Mouse (Mus musculus) spleen, postnatal 4 days (tissue): ENCODE measurements around the gene Pax5.
A peak's percentile ranks its signal among the peaks of the same experiment; 100 is the strongest.

Experiments used
- DNase-seq, 2 experiments: peaks; one replicate each; pipeline ENCODE4 v3.0.0; 2022; ENCODE audit warnings: low spot score in 2 of 2

Pax5 gene

DNA sequence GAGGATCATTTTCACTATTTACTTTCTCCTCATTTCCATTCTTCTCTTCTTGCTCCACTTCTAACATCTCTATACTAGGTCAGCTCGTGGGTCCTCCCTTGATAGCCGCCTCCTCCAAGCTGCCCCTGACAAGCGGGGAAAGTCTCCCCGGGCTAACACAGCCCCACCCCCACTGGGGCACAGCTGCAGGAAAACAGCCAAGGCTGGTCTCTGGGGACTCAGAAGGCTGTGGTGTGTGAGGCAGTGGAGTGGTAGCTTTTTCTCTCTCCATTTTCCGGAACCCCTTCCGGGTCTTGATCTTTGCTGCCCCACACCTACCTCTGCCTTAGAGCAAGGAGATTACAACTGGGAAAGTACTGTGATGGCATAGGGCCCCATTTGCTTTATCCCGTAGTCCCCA is 4.3 kb downstream of the Pax5 start:
- peak; percentile 75 to 80 for DNase-seq

DNA sequence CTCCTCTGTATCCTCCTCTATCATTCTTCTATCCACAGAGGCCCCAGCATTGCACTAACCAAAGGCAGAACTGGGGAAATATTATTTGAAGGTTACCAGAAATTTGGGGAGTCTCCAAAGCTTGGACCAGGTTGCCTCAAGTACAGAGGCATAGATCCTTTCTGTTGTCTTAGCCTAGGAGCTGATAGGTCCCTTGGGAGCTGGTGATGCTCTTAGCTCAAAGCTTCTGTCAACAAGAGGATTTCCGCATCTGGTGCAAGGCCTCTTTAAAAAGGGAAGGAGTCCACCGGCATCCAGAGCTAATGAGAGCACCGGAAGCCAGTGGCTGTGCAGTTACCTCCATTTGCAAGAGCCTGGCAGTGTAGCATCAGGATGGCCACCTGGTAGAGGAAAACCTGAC is 5.1 kb downstream of the Pax5 start:
- DNase-seq, result peak in 1 of 2 experiments; percentile 38

DNA sequence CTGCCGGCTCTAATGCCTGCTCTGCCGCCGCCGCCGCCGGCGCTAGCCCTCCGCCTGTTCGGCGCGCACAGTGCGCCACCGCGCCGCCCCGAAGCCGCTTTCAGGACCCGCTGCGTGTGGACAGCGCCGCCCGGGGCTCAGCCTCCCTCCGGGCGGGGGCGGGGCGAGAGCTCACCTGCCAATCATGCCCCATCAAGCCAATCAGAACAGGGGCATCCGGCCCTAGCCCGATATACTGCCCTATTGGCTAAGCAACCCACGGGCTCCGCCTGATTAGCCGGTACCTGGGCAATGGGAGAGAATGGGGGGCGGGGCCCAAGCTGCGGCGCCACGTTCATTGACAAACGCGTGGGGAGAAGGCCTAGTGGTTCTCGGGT is 5.9 kb downstream of the Pax5 start:
- peak; percentile 86 to 95 for DNase-seq

DNA sequence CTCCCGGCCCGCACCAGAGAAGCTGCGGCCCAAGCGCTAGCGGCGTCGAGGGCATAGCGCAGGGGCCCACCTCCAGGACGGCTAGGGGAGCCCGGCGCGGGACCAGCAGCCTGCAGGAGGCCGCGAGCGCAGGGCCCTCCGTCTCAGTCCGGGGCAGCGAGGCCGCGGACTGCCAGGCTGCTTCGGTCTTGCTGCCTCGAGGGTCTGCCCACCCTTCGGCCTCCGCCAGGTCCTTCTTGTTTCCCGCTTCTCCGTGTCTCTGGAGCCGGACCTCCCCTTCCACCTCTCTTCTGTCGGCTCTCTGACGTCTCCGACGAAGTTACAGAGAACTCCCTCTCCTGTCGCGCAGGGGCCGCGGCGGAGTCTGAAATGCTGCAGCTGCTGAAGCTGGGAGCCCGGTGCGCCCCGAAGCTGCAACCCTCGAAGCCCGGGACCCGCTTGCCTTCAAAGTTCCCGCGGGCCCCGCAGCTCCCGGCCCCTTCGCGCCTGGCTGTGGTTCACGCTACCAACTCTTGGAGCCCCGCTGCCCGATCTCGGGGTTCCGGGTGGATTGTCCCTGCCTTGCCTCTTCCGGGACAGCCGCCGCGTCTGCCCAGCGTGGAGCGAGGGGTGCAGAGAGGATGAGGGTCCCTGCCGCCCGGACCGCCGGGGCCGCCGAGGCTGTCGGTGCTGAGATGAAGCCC is 6.5 kb downstream of the Pax5 start:
- DNase-seq, result no peak

DNA sequence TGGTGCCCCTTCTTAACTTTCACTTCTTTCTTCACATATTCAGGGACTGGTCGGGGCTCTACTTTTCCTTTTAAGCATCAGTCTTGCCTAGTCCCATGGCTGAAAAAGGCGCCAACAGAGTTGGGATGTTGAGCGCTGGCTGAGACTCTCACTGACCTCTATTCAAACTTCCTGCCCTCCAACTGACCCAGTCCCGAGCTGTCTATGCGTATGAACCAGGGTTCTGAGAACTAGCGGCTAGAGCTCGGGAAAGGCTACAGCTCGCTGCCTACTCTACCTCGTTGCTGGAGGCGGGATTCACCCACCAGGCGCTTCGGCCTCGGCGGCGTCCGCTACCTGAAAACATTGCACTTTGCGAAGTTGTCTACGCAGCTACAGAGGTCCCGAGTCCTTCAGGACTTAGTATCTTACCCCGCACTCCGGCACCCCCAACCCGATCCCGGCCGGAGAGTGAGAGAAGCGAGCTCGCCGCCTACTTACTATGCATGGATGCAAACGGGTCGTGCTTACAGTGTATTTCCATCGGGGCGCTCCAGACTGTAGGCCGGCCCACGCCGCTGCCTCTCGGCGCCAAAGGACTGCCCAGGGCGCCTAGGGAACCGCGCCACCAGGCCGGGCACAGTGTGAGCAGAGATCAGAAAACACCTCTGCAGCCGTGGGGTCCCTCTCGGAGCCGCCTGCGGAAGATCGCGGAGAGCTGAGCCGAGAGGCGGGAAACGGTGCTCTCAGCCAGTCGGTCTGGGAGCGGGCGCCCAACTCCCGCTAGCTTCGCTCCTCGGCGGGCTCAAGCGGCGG is 7.2 kb downstream of the Pax5 start:
- DNase-seq, result peak in 1 of 2 experiments; percentile 70

DNA sequence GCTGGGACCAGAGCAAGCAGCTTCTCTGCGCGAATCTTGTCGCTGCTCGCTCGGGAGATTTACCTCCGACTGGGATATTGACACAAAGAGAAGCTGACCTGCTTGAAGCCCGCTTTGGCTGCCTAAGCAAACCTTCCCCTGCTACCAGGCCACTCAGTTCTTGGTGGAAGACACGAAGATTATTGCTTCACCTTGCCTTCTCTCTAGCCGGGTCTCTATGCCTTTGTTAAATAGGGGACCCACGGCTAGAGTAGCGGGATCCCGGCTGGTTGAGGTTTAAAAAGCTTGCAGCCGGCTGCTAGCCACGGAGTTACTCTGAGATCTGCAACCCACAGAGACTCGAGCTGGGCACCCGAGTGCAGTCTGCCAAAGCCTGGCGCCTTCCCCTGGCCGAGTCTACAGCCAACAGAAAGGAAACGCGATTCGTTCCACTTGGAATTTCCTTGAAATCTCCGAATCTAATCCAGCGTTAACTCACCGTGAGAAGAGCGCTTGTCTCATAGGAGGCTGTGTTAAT is 8.2 kb downstream of the Pax5 start:
- no peak for DNase-seq

DNA sequence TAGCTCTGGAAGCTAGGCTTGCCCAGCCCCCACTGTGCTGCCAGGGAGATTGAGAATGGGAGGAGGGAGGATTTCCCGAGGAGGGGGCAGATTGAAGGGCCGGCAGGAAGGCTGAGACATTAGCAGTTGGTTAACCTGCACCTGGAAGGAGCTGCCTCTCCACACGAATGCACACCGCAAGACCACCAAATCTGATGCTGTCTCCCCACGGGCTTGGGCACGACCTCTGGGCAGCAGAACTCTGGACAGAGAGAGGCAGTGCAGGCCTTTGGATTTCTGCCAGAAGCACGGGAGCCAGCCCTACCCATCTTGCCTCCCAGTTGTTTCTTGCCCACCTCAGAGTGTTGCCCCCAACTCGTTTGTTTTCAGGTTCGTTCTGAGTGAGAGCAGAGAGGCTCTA is 8.8 kb downstream of the Pax5 start:
- DNase-seq, result no peak

DNA sequence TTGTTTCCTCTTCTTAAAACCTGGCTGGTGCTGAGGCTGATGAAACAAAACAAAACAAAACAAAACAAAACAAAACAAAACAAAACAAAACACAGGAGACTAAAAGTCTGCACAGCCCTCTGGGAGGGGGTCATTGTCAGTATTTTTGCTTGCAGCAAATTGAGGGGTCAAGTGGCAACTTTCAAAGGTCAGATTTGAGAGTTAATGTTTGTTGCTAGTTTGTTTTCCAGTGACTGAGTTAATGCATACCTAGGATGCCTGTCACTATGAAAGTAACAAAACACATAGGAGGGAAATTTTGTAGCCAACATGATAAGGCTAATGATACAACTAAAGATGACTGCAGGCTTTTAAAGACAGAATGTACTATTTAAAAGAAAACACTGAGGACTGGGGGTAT is 13.6 kb downstream of the Pax5 start:
- no peak for DNase-seq

DNA sequence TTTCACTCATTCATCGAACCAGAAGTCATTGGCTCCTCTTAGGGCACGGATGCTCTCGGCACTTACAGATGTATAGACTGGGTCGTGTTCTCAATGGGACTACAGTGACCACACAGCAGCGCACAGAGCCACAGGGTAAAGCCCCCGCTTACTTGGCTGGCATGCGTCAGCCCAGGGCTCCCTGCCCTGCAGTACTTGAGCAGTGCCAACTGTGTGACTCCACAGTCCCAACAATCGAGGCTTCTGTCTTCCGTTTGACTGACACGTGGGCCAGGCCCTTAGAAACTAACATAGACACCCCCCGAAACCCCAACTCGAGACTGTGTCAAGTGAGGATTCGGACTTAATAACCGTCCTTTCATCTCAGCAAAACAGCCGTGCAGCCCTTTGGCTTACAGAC is 15.9 kb downstream of the Pax5 start:
- no peak for DNase-seq

DNA sequence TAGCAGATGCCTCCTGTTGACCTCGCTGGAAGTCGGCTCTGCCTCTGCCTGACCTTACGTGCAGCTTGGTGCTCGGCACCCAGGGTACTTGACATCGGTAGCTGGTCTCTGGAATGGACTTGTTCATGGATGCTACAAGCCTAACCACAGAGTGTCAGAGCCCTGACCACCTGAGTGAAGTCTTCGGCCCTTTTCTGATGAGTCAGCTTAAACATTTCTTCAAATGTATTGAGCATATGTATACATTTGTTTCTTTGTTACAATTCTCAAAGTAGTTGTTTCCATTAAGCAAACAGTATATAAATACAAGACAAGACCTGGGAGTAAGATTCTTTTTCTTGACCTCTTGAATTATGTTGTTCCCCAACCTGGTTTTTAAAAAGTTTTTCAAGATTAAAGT is 24.7 kb downstream of the Pax5 start:
- DNase-seq, result no peak

DNA sequence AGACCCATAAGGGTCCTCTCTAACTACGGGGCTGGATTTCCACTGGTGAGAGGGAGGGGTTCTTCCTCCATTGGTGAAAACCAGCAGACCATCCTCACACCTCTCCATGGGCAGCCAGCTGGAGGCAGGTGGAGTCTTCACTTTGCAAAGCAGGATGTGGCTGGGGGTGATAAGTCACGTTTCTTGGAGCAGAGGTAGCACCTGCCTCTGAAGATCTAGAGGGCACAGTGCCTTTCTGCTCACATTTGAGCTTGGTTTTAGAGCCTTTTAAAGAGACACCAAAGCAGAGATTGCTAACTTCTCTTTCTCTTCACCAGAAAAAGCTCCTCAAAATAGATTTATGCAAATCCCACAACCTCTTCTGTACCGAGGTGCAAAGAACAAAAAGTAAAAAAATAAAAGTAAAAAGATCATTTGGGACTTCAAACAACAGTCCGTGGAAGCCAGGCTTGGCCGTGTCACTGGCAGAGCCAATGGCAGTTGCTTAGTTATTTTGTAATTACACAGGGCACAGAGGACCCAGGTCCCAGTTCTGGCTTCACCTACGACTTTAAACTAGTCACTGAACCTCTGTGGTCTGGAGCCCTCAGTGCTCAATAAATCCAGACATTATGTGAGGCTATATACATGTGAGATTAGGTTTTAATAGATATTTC is 29.9 kb downstream of the Pax5 start:
- DNase-seq, result no peak

DNA sequence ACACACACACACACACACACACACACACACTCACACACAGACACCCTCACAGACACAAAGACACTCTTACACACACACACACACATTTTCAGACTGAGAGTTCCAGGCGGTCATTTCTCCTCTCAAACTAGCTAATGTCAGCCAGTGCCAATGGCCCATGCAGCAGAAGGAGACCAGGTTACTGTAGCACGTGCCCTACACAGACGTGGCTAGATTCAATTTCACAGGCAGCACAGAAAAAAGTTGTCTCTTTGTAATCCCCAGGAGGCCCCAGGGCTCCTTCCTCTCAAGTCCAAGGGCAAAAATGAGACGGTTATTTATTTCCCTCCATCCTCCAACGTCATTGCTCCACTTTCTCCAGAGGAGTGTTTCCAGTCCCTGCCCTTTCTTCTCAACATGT is 31.6 kb downstream of the Pax5 start:
- no peak for DNase-seq

DNA sequence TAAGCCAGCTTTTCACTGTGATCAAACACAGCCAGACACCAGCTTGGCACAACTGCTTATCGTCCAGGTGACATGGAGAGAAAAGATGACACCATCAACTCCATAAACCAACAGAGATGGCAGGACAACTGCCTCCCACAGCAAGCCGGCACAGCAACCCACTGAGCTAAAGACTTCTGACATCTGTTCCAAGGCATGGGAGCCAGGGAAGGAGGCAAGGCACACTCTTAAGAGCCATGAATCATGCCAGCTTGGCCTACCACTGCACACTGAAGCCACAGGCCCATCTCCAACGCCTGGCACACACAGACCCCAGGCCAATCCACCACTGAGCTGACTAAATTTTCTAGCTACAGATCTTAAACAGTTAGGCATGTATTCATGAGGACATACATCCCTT is 32.3 kb downstream of the Pax5 start:
- no peak for DNase-seq

DNA sequence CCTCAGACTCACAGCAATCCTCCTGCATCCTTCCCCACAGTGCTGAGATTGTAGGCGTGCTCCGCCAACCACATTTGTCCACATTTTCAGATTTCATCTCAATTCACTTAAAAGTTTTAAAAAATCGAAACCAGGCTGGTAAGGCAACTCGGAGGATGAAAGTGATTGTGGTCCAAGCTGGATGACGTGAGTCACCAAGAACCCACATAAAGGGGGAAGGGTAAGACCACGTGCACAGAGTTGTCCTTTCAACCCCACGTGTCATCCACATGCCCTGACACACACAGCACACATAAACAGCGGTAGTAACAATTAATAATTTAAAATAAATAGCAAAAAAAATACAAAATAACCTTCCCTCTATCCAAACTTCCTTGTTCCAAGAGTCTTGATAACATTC is 35.3 kb downstream of the Pax5 start:
- no peak for DNase-seq

DNA sequence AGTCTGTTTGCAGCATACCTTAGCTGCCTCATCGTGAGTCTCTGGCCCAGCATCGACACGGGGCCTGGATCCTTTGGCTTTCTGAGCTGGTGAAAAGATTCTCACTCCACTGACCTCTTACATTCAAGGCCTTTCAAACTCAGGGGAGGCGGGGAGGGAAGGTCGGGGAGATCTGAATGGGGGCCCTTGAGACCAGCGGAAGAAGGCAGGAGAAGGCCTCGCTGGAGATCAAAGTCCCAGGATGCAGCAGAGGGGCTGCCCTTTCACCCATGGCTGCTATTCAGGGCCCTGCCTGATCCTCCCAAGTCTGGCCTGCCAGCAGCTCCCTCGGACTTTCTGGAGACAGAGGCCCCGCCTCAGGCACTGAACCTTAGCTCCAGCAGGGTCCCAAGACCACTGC is 36.6 kb downstream of the Pax5 start:
- DNase-seq, result no peak

DNA sequence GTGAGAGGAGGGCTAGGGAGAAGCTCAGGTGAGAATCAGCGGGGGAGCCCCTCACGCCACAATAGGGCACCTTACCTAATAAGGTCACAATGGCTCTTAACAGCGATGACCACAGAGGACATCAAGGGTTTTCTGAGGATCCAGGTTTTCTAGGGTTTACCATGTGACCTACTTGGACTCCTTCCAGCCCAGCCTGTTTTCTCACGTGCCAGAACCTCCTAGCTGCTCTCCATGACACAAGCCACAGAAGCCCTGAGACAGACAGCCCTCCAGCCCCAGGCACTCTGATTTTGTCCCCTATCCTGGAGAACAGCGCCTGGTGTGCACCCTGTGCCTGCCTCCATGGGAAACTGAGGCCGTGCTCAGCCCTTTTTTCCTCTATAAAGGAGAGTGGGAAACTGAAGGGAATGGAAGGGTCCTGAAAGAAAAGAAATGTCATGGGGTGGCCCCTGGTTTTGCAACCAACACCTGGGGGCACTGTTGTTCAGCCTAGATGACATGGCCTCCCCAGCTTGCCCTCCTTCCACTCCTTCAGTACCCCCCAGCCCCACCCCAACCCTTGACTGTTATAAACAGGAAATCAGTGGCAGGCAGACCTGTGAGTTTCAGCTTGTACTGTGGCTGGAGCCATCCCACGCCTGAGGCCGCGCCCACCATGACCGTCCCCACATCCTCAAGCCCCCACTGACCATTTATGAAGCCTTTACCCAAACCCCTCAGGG is 37.9 kb downstream of the Pax5 start:
- peak; percentile 58 to 74 for DNase-seq

DNA sequence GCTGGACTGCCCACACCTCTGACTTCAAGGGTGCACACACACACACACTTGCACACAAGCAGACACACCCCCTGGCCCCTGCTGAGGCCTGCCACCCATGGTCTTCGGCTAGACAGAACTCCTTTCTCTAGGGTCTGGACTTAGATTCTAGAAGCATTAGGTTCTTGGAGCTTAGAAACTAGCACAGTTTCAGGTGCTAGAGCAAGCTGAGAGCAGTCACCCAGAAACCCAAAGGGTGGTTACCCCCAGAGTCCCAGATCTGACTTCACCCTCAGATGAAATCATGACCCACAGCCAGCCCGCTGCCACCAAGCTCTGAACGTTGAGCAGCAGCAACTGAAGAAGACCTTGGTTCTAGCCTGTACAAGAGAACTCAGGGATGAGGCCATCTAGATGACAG is 38.8 kb downstream of the Pax5 start:
- DNase-seq, result peak in 1 of 2 experiments; percentile 29

DNA sequence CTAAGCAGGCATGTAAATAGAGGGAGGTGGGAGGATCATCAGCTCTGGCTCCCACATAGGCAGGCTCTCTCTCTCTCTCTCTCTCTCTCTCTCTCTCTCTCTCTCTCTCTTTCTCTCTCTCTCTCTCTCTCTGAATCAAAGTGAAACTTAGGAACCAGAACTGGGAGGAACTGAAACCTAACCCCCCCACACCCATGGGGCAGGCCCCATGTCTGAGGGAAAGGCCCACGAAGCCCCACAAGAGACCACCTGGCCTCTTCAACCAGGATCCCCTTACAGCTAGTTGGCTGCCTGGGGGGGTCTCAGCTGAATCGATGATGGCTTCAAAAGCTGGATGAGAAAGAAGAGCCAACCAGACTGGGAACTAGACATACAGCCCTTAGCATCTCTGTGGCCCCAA is 39.3 kb downstream of the Pax5 start:
- DNase-seq, result peak; percentile 64 to 73

DNA sequence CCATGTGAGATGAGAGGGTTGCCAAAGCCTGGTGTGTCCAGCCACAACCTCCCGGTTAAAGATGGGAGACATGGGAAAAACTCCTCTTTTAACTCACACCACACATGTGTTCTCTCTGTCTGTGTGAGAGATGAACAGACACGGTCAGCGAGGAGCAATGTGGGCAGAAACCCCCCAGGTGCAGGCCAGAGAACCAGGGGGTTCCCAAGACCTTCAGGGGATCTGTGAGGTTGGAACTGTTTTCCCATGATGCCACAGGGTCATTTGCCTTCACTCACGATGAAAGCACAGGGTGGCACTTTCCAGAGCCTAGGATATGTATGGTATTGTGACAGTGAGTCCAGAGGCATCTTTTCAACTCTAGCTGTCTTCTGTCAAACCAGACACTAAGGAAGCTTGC is 39.9 kb downstream of the Pax5 start:
- DNase-seq, result no peak

DNA sequence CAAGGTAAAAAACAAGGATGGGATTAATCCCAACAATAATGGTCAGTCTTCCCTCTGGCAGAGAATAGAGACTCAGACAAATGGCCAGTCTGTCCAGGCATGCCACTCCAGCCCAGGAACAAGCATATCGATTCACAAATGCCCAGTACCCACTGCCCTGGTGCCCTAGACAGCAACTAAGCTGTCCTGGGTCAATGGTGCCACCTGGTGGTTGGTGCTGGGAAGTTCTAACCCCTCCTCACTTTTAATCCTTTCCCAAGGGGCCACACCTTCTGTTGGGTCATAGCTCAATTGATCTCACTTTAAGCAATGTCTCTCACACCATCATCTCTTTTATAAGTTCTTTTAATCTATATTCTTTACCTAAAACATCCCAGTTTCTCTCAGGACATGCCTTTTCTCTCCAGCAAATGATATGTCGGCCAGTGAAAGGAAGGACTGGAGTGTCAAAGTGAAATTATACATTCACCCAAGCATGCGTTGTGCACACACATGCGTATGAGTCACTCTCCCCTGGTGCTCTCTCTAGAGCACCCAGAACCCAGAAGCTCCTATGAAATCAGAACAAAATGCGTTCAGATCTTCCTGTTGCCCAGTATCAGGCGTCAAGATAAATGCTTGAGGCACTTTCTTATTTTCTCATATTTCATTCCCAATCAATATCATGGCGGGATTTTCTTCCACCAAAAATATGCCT is 40.7 kb downstream of the Pax5 start:
- DNase-seq, result peak; percentile 46 to 79

DNA sequence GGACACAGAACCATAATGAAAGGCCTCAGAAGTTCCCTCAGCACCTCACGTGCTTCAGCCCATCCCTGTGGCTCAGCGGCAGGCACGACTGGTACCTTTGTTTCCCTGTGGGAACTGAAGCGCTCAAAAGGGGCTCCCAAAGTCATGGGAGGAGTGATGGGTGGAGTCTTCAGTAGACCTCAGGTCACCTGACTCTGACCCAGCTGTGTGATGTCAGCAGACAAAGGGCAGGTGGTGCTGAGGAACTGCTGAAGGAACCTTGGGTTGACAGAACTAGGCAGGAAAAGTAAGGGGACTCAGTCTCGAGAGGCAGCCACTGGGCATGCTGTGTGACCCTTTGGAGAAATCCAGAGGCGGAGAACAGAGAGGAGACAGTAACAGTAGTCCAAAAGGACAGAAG is 41.7 kb downstream of the Pax5 start:
- no peak for DNase-seq

DNA sequence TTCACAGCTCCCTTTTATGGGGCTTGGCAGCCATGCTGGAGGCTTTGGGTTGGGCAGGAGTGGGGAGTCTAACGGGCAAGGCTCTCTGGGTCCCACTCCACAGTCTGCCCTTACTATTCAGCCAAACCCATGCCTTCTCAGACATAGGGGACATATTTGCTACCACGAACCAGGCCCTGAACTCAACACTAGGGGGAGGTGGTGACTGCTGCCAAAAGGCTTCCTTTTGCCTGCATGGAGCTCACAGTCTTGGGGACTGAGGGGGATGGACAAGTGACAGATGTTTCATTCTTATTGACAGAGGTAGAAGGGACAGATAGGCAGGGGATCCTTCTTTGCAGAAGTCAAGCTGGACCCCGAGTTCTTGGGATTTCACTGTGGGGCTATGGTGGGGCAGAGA is 42.1 kb downstream of the Pax5 start:
- DNase-seq, result no peak
